Mouse (Mus musculus) midbrain, embryonic 16.5 days (tissue): ENCODE data around the gene Lilra5. TPM values are rescaled to one million over a fixed set of nuclear protein-coding genes. Genes with fewer than 3 reads are reported as not detected.
"Not testable (repeated sequence)": the region's sequence is repeated elsewhere in the genome, so short reads cannot be mapped to it uniquely, and the experiment has no call there.

Source experiments
- ATAC-seq: fragments of 200-750 bp; cut with Nextera tagmentation; 2 replicates; pipeline ENCODE4 v1.8.0; 2017; ENCODE audit warnings: moderate TSS enrichment
- H3K27ac ChIP-seq: fragments of 300-500 bp; sonication (generic); 2 replicates; pipeline ENCODE4 v1.5.1; 2014; ENCODE audit warnings: mild to moderate bottlenecking, low read length, mixed read lengths
- H3K27me3 ChIP-seq: fragments of 300-500 bp; sonication (generic); 2 replicates; pipeline ENCODE4 v1.6.1; 2014; ENCODE audit warnings: low read depth, low read length, mixed read lengths; ENCODE audit not compliant: control insufficient read depth, insufficient read depth
- H3K36me3 ChIP-seq: fragments of 300-500 bp; sonication (generic); 2 replicates; pipeline ENCODE4 v1.6.1; 2014; ENCODE audit warnings: mild to moderate bottlenecking, low read length, moderate library complexity, mixed read lengths; ENCODE audit not compliant: control insufficient read depth, insufficient read depth
- H3K4me1 ChIP-seq: fragments of 300-500 bp; sonication (generic); 2 replicates; pipeline ENCODE4 v1.6.1; 2014; ENCODE audit warnings: mild to moderate bottlenecking, low read length, mixed read lengths; ENCODE audit not compliant: control insufficient read depth, insufficient read depth
- H3K4me2 ChIP-seq: fragments of 300-500 bp; sonication (generic); 2 replicates; pipeline ENCODE4 v1.6.1; 2014; ENCODE audit warnings: mild to moderate bottlenecking, low read length, mixed read lengths
- H3K4me3 ChIP-seq: fragments of 300-500 bp; sonication (generic); 2 replicates; pipeline ENCODE4 v1.5.1; 2014; ENCODE audit warnings: low read depth, mild to moderate bottlenecking, low read length, moderate library complexity, mixed read lengths
- H3K9ac ChIP-seq: fragments of 300-500 bp; sonication (generic); 2 replicates; pipeline ENCODE4 v1.6.1; 2014; ENCODE audit warnings: low read depth, low read length, mixed read lengths
- H3K9me3 ChIP-seq: fragments of 300-500 bp; sonication (generic); replicated peaks from 2 replicates; pipeline ENCODE4 v1.6.1; 2014; ENCODE audit warnings: mild to moderate bottlenecking, low read length, mixed read lengths; ENCODE audit not compliant: control insufficient read depth, poor library complexity, severe bottlenecking
- WGBS: fragments of 180-500 bp; shearing (Covaris S2); extraction: QIAGEN DNeasy Blood & Tissue Kit; methylation state at CpG from one replicate; pipeline ENCODE4 v1.1.7; 2014; 5-methylcytosine and 5-hydroxymethylcytosine counted together
- polyA plus RNA-seq: library from polyadenylated mRNA; unstranded; fragments of >200 nt; fragmentation: Nextera tagmentation; extraction: Ambion mirVana; gene quantifications from 2 replicates; pipeline ENCODE4 v1.2.1, GENCODE M21; 2015

The Lilra5 gene
- polyA plus RNA-seq, 1 experiment from 2014 or later: 0.14 TPM

DNA sequence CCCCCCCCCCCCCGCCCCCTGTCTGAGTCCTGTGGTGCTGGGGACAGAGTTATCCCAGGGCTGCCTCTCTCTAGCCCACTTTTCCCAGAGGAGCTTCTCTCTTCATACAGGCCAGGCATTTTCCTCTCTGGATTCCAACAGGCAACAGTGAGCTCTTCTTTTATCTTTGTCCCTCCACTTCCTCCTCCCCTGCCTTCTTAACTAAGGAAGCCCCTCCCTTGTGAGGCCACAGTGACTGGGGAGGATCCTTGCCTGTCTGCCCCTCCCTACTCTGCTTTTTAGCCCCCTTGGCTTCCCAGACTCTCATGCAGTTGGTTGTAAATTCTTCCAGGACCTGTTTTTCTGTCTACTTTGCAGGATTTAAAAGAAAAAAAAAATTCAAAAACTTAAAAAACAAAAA is 18.5 kb downstream of the Lilra5 start:
- ATAC-seq, H3K4me1 ChIP-seq: not testable (repeated sequence)
- WGBS: no CpG with 5 or more reads among the region's 1 CpGs

DNA sequence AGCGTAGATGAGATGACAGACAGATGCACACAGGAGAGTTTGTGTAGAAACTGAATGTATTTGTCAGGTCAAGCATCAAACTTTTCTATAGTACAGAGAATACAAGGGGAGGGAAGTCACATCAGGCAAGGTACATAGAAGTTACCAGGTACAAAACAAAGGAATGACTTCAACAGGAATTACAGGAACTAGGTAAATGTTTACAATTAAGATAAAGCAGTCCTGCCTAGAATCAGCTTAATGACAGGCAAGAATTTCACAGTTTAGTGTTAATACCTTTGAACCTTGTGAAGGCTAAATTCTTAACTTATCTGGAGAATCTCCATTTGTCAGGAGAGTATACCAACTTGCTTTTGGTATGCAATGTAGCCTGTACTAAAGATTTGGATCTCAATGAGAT is 23.0 kb downstream of the Lilra5 start:
- not testable (repeated sequence) for H3K9me3 ChIP-seq, H3K9ac ChIP-seq, H3K4me2 ChIP-seq, H3K4me3 ChIP-seq, H3K36me3 ChIP-seq, H3K27me3 ChIP-seq, H3K27ac ChIP-seq, H3K4me1 ChIP-seq, ATAC-seq
- 97% methylated on average over 1 of the region's 1 CpGs for WGBS

More for the DNA sequence above, 18.5 kb downstream of the Lilra5 start:
- not testable (repeated sequence) for H3K27ac ChIP-seq, H3K4me3 ChIP-seq, H3K9ac ChIP-seq, H3K36me3 ChIP-seq, H3K9me3 ChIP-seq, H3K27me3 ChIP-seq, H3K4me2 ChIP-seq

DNA sequence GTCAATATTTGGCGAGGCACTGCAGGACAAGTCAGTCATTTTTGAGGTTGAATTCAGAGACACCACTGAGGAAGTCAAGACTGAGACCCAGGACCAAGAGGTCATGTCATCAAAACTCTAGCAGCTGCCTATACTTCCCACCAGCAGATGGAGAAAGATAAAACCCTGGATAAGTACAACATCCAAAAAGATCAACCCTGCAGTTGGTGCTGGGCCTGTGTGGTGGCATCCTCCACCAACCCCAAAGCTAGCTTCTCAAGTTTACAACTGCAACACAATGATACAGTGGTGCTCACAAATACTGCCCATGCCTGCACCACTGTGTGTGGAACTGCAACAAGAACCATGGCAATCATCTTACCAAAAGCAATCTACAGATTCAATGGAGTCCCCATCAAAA is 34.6 kb downstream of the Lilra5 start:
- not testable (repeated sequence) for H3K4me1 ChIP-seq, H3K9me3 ChIP-seq, H3K4me3 ChIP-seq, H3K9ac ChIP-seq, H3K4me2 ChIP-seq, H3K27ac ChIP-seq, ATAC-seq, H3K36me3 ChIP-seq, H3K27me3 ChIP-seq
- 71% methylated on average over 1 of the region's 1 CpGs for WGBS

DNA sequence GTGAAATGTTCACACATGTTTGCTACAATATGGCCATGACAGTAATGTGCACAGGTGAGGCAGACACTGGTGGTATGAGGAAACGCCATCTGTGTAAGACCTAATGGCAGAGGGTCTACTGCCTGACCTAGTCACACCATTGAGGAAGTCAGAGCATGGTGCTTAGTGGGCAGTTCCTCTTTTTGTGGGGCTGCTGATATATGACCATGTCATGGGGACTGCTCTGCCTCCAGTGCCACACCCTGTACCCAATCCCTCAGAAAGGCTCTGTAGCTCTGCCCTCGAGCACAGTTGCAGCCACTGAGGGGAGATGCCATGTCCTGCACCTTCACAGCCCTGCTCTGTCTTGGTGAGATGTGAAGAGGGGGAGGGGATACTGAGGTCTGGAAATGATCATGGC is 36.3 kb downstream of the Lilra5 start:
- not testable (repeated sequence) for H3K36me3 ChIP-seq, H3K4me3 ChIP-seq, H3K4me2 ChIP-seq, H3K27me3 ChIP-seq, H3K9ac ChIP-seq, ATAC-seq, H3K4me1 ChIP-seq, H3K9me3 ChIP-seq, H3K27ac ChIP-seq
- WGBS: 75% methylated on average over 2 of the region's 2 CpGs

DNA sequence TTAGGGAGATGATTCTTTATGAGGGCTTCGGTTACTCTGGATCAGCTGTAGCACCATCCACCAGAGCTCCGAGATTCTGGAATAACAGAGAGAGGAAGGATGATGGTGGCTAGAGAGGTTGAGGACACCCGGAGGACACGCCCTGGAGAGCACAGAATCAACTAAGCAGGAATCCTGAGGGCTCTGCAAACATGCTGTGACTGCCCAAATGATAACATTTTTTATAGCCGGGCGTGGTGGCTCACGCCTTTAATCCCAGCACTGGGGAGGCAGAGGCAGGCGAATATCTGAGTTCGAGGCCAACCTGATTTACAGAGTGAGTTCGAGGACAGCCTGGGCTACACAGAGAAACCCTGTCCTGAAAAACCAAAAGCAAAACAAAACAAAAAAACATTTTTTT is 37.9 kb downstream of the Lilra5 start:
- H3K27ac ChIP-seq, H3K27me3 ChIP-seq, ATAC-seq, H3K9me3 ChIP-seq, H3K36me3 ChIP-seq, H3K9ac ChIP-seq, H3K4me3 ChIP-seq, H3K4me2 ChIP-seq, H3K4me1 ChIP-seq: not testable (repeated sequence)
- WGBS: 88% methylated on average over 10 of the region's 10 CpGs

DNA sequence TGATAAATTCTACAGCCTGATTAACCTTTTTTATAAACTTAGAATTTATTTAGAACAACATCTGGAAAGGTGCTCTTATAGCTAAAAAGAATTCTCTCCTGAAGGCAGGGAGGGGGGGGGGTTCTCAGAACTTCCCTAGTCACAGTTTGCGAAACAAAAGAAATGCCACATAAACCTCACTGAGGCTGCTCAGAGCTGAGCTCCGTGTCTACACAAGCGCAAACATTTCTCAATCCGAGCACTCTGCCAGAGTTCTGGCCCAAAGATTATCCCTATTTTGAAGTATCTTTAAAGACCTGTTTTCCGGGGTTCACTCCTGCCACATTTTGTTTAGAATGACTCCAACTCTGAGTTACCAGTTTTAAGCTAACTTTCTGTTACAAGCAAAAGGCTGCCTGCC is 55.1 kb downstream of the Lilra5 start:
- Histone ChIP-seq H3K4me2 (no peak overlapping the region), H3K4me3 (no peak overlapping the region), H3K9ac (no peak overlapping the region), H3K27me3 (no peaks in the 10 kb centered on the region), H3K9me3 (no peaks in the 10 kb centered on the region), H3K27ac (no peak overlapping the region), H3K36me3 (no peaks in the 10 kb centered on the region), H3K4me1 (no peaks in the 10 kb centered on the region)
- WGBS: 78% methylated on average over 5 of the region's 5 CpGs
- ATAC-seq: no peak

Other genes starting within 250 kb of the Lilra5 start
- gene Lair1, start 174.6 kb upstream of the Lilra5 start, polyA plus RNA-seq: 1.7 and 1.9 TPM in 2 replicates
- gene Ttyh1, start 118.3 kb upstream of the Lilra5 start, polyA plus RNA-seq: 122 and 158 TPM in 2 replicates
- gene Leng8, start 100.7 kb upstream of the Lilra5 start, polyA plus RNA-seq: 81.8 and 83.3 TPM in 2 replicates
- gene Leng9, start 87.4 kb upstream of the Lilra5 start, polyA plus RNA-seq: 4.9 and 5.3 TPM in 2 replicates
- 4.7 and 5.1 TPM in 2 replicates for gene Cdc42ep5, start 72.9 kb upstream of the Lilra5 start, polyA plus RNA-seq
- not detected in 2 replicates for gene Ncr1, start 100.0 kb downstream of the Lilra5 start, polyA plus RNA-seq
- 0.06 TPM in 1 of 2 replicates, not detected in the other for gene Gp6, start 160.0 kb downstream of the Lilra5 start, polyA plus RNA-seq
- 43.2 and 45.6 TPM in 2 replicates for gene Rdh13, start 207.9 kb downstream of the Lilra5 start, polyA plus RNA-seq
- gene Eps8l1, start 222.9 kb downstream of the Lilra5 start, polyA plus RNA-seq: 12.8 TPM in 2 replicates